Mouse (Mus musculus) brain, embryonic 14.5 days (tissue): ENCODE measurements at regions not wholly inside any gene's neighbourhood (a gene's known extent, or its start where the extent isn't known, plus 50 kb on each side); places are given as distances from the start of the nearest gene placed in this dataset.

Experiments used
- CTCF ChIP-seq: fragments of 200-500 bp; IDR thresholded peaks from 2 replicates; pipeline ENCODE4 v1.5.1; 2012; ENCODE audit warnings: inconsistent platforms, mild to moderate bottlenecking, moderate library complexity, borderline replicate concordance; ENCODE audit not compliant: insufficient read depth, insufficient read length; ENCODE audit errors: extremely low read depth
- POLR2A ChIP-seq: fragments of 200-500 bp; IDR thresholded peaks from 2 replicates; pipeline ENCODE4 v1.6.1; 2012; ENCODE audit warnings: mild to moderate bottlenecking, inconsistent platforms, borderline replicate concordance; ENCODE audit not compliant: poor library complexity, insufficient read depth, insufficient read length, severe bottlenecking; ENCODE audit errors: extremely low read depth

DNA sequence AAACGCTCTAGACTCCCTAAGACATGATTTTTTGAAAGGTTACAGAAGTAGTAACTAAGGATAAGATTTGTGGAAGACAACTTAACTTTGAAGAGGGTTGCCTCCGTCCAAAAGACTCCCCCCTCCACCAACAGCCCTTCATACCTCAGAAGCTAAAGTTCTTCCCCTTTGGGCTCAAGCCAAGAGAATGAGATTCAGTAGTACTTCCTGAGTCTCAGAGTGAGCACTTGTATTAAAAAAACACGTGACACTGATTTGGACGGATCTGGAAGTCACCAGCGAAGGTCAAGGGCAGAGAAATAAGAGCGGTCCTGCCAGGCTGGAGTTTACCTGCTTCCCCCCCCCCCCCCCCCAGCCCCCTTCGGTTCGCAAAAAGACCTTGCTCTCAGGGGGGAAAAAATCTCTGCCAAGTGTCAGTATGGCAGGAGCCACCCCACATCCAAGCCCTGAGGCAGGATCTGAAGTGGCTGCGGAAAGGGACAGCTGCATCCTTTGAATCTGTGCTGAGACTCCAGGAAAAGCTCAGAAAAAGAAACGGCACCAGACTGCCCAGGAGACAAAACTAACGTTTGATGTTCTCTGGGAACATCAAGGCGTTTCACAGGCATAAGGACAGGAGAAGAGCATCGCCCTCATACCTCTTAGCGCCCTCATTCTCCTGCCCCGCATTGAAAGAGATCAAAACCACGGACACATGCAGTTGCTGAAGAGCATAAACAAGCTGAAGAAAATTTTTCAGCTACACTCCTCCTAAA is 341.2 kb upstream of the Atp2b1 start:
- TF ChIP-seq CTCF (no peak), POLR2A (no peak)
